Mouse (Mus musculus): Measurements from ENCODE around the gene Foxn4. TPM values are rescaled to one million over a fixed set of nuclear protein-coding genes. Genes with fewer than 3 reads are reported as not detected.

Foxn4 gene
- not detected in 2 replicates for polyA plus RNA-seq (2015; fragmentation: Nextera tagmentation; extraction: Ambion mirVana)

GRCm38 (mm10) chr5:114273693-114274402, at the start of gene Foxn4:
Gene Foxn4 (minus strand): TSS chr5:114273807.

GRCm38 (mm10) chr5:114288874-114289273, 15.3 kb upstream of the Foxn4 start, which contains the start of gene Myo1h:
Gene Myo1h (plus strand): TSS chr5:114289166.

Other genes starting within 250 kb of the Foxn4 start
- gene Usp30, start 208.3 kb downstream of the Foxn4 start, polyA plus RNA-seq (2015; fragmentation: Nextera tagmentation; extraction: Ambion mirVana): 5.4 and 5.5 TPM in 2 replicates
- gene Svop, start 182.2 kb downstream of the Foxn4 start, polyA plus RNA-seq (2015; fragmentation: Nextera tagmentation; extraction: Ambion mirVana): not detected in 2 replicates
- 3.9 TPM in 2 replicates for gene Alkbh2, start 145.6 kb downstream of the Foxn4 start, polyA plus RNA-seq (2015; fragmentation: Nextera tagmentation; extraction: Ambion mirVana)
- gene Ung, start 143.4 kb downstream of the Foxn4 start, polyA plus RNA-seq (2015; fragmentation: Nextera tagmentation; extraction: Ambion mirVana): 9.8 and 11.2 TPM in 2 replicates
- gene Acacb, start 127.3 kb downstream of the Foxn4 start, polyA plus RNA-seq (2015; fragmentation: Nextera tagmentation; extraction: Ambion mirVana): 9.2 and 12.0 TPM in 2 replicates
- gene Myo1h, start 15.4 kb upstream of the Foxn4 start, polyA plus RNA-seq (2015; fragmentation: Nextera tagmentation; extraction: Ambion mirVana): 1.5 and 1.6 TPM in 2 replicates
- gene Kctd10, start 106.7 kb upstream of the Foxn4 start, polyA plus RNA-seq (2015; fragmentation: Nextera tagmentation; extraction: Ambion mirVana): 32.5 and 38.9 TPM in 2 replicates
- gene Ube3b, start 106.8 kb upstream of the Foxn4 start, polyA plus RNA-seq (2015; fragmentation: Nextera tagmentation; extraction: Ambion mirVana): 26.0 and 26.4 TPM in 2 replicates
- gene Mmab, start 170.3 kb upstream of the Foxn4 start, polyA plus RNA-seq (2015; fragmentation: Nextera tagmentation; extraction: Ambion mirVana): 15.1 and 15.5 TPM in 2 replicates
- 12.1 and 16.6 TPM in 2 replicates for gene Mvk, start 170.5 kb upstream of the Foxn4 start, polyA plus RNA-seq (2015; fragmentation: Nextera tagmentation; extraction: Ambion mirVana)

Measured in skeletal muscle tissue, postnatal 0 days (tissue).